Mouse (Mus musculus) duodenum, adult 2 months (tissue): ENCODE measurements around the gene Nxf3. TPM values are rescaled to one million over a fixed set of nuclear protein-coding genes. Genes with fewer than 3 reads are reported as not detected.

Source experiments
- polyA plus RNA-seq: library from polyadenylated mRNA; depleted of rRNA; stranded (reverse); fragments of >200 nt; gene quantifications from 2 replicates; pipeline ENCODE4 v1.2.3, GENCODE M21; 2012; ENCODE audit warnings: low replicate concordance; rRNA removed

Gene Nxf3
- polyA plus RNA-seq: not detected in 2 replicates

GRCm38 (mm10) chrX:136085155-136085554 lies at the start of gene Nxf3:
Gene Nxf3, minus strand, starts transcription at chrX:136085255.

GRCm38 (mm10) chrX:136068020-136068419 lies 17.0 kb downstream of the Nxf3 start, which contains the start of gene Bex2:
Gene Bex2, minus strand, starts transcription at chrX:136068236.

GRCm38 (mm10) chrX:136032799-136033763 lies 52.0 kb downstream of the Nxf3 start, which contains the start of gene Arxes1:
Gene Arxes1, plus strand, starts transcription at chrX:136033367.

Other genes with a start within 250 kb of the Nxf3 start
- 0.18 and 2.4 TPM in 2 replicates for gene Gprasp2, start 246.2 kb downstream of the Nxf3 start, polyA plus RNA-seq
- gene Arxes2, start 91.4 kb downstream of the Nxf3 start, polyA plus RNA-seq: 1.1 and 1.2 TPM in 2 replicates
- gene Arxes1, start 51.9 kb downstream of the Nxf3 start, polyA plus RNA-seq: 0.31 and 0.57 TPM in 2 replicates
- 0.82 and 1.0 TPM in 2 replicates for gene Bex2, start 17.0 kb downstream of the Nxf3 start, polyA plus RNA-seq
- gene Bex4, start 53.7 kb upstream of the Nxf3 start, polyA plus RNA-seq: not detected in 2 replicates
- gene Tceal8, start 87.1 kb upstream of the Nxf3 start, polyA plus RNA-seq: 0.09 TPM in 1 of 2 replicates, not detected in the other
- 0.13 TPM in 1 of 2 replicates, not detected in the other for gene Tceal5, start 118.6 kb upstream of the Nxf3 start, polyA plus RNA-seq
- gene Tceal7, start 129.5 kb upstream of the Nxf3 start, polyA plus RNA-seq: not detected in 2 replicates
- 0.33 and 0.49 TPM in 2 replicates for gene Bex1, start 130.3 kb upstream of the Nxf3 start, polyA plus RNA-seq
- 0.58 and 1.5 TPM in 2 replicates for gene Tceal9, start 159.8 kb upstream of the Nxf3 start, polyA plus RNA-seq
- 6.1 and 6.4 TPM in 2 replicates for gene Bex3, start 185.0 kb upstream of the Nxf3 start, polyA plus RNA-seq